Mouse (Mus musculus) 416B (cell line): ENCODE measurements around the gene Cd300ld2.
"Not testable (repeated sequence)": the region's sequence is repeated elsewhere in the genome, so short reads cannot be mapped to it uniquely, and the experiment has no call there.

ENCODE experiments used
- DNase-seq: peaks from one replicate; pipeline ENCODE4 v3.0.0; 2011; ENCODE audit warnings: low read depth

Gene Cd300ld2

GRCm38 (mm10) chr11:115016093-115016492, at the start of gene Cd300ld2:
TSS of gene Cd300ld2 (minus strand) at chr11:115016193.
- not testable (repeated sequence) for DNase-seq

- no peak for DNase-seq
These were observed 46.1 kb upstream of the Cd300ld2 start, which contains the start of gene Cd300e for GRCm38 (mm10) chr11:115062077-115062476. TSS of gene Cd300e (minus strand) at chr11:115062177.

- no peak for DNase-seq
These were observed 43.8 kb upstream of the Cd300ld2 start for GRCm38 (mm10) chr11:115059797-115060196.

GRCm38 (mm10) chr11:115058701-115059100, 42.7 kb upstream of the Cd300ld2 start:
- DNase-seq: peak; percentile 42

- no peak for DNase-seq
These were observed 38.5 kb upstream of the Cd300ld2 start for GRCm38 (mm10) chr11:115054537-115054936.

- DNase-seq: no peak
These were observed 37.0 kb upstream of the Cd300ld2 start for GRCm38 (mm10) chr11:115052991-115053390.

- peak; percentile 62 for DNase-seq
These were observed 36.2 kb upstream of the Cd300ld2 start for GRCm38 (mm10) chr11:115052206-115052605.

GRCm38 (mm10) chr11:115049282-115049895, 33.4 kb upstream of the Cd300ld2 start:
- DNase-seq: peak; percentile 65

- peak; percentile 57 for DNase-seq
These were observed 32.3 kb upstream of the Cd300ld2 start, which contains the start of gene Cd300ld3 for GRCm38 (mm10) chr11:115048259-115048658. TSS of gene Cd300ld3 (minus strand) at chr11:115048409.

GRCm38 (mm10) chr11:115037669-115038068, 21.7 kb upstream of the Cd300ld2 start, which contains the start of gene Cd300ld5:
TSS of gene Cd300ld5 (minus strand) at chr11:115037769.
- not testable (repeated sequence) for DNase-seq

GRCm38 (mm10) chr11:115026912-115027311, 10.9 kb upstream of the Cd300ld2 start, which contains the start of gene Cd300ld4:
TSS of gene Cd300ld4 (minus strand) at chr11:115027012.
- not testable (repeated sequence) for DNase-seq

GRCm38 (mm10) chr11:115004070-115004469, 11.9 kb downstream of the Cd300ld2 start:
- DNase-seq: peak; percentile 59

GRCm38 (mm10) chr11:115001474-115002040, 14.4 kb downstream of the Cd300ld2 start, which contains the start of gene Cd300c2:
TSS of gene Cd300c2 (minus strand) at chr11:115001880.
- peak; percentile 23 for DNase-seq

- peak; percentile 29 for DNase-seq
These were observed 26.2 kb downstream of the Cd300ld2 start, which contains the start of gene Cd300ld for GRCm38 (mm10) chr11:114989793-114990192. TSS of gene Cd300ld (minus strand) at chr11:114989922.

- DNase-seq: no peak
These were observed 34.1 kb downstream of the Cd300ld2 start for GRCm38 (mm10) chr11:114981866-114982265.

GRCm38 (mm10) chr11:114972726-114973125, 43.3 kb downstream of the Cd300ld2 start:
- no peak for DNase-seq

- DNase-seq: peak; percentile 41
These were observed 47.2 kb downstream of the Cd300ld2 start, which contains the start of gene Cd300c for GRCm38 (mm10) chr11:114968752-114969207. TSS of gene Cd300c (minus strand) at chr11:114969157.

- DNase-seq: peak; percentile 100
These were observed 50.7 kb downstream of the Cd300ld2 start for GRCm38 (mm10) chr11:114965182-114965828.

- peak; percentile 63 for DNase-seq
These were observed 55.6 kb downstream of the Cd300ld2 start for GRCm38 (mm10) chr11:114960369-114960768.
